Mouse (Mus musculus): ENCODE results near the gene Vps35l.

Vps35l gene

GRCm38 (mm10) chr7:118879466-118880029 lies 139.5 kb downstream of the Vps35l start:
- no peak for DNase-seq (ENCODE audit: inconsistent ontology term)

GRCm38 (mm10) chr7:118883957-118884356 lies 143.9 kb downstream of the Vps35l start:
- DNase-seq (ENCODE audit: inconsistent ontology term), result no peak

GRCm38 (mm10) chr7:118884969-118885368 lies 144.9 kb downstream of the Vps35l start:
- DNase-seq (ENCODE audit: inconsistent ontology term), result no peak

GRCm38 (mm10) chr7:118887303-118888055 lies 147.5 kb downstream of the Vps35l start:
- DNase-seq (ENCODE audit: inconsistent ontology term), result peak; percentile 39

GRCm38 (mm10) chr7:118889046-118889680 lies 149.1 kb downstream of the Vps35l start:
- DNase-seq (ENCODE audit: inconsistent ontology term), result peak; percentile 71

Measured in Muller cell, postnatal 12 days (primary cell).